Mouse (Mus musculus): Measurements from ENCODE around the gene Klhl18.
A peak's percentile ranks its signal among the peaks of the same experiment; 100 is the strongest.
"Not testable (repeated sequence)": the region's sequence is repeated elsewhere in the genome, so short reads cannot be mapped to it uniquely, and the experiment has no call there.

Gene Klhl18

GRCm38 (mm10) chr9:110413785-110414184 lies 62.7 kb downstream of the Klhl18 start:
- no peak for DNase-seq

DNA sequence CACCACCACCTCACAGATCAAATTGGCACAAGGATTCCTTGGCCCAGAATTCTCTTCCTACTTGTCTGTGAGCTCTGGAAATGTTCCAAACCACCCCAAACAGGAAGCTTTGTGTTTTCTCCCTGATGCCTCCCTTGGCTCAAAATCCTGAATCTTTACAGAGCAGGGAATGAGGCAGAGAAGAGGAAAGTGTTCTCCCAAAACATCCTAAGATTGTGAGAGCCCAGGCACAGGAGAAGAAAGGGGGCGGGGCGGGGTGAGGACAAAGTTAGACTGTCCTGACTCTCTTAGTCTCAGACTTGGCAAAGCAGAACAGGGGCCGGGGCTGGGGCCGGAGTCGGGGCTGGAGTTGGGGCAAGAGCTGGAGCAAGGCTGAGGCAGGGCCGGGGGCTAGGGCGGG lies 63.6 kb downstream of the Klhl18 start:
- DNase-seq = no peak

- peak; percentile 61 for DNase-seq
Measured at GRCm38 (mm10) chr9:110410908-110411887, 65.3 kb downstream of the Klhl18 start.

DNA sequence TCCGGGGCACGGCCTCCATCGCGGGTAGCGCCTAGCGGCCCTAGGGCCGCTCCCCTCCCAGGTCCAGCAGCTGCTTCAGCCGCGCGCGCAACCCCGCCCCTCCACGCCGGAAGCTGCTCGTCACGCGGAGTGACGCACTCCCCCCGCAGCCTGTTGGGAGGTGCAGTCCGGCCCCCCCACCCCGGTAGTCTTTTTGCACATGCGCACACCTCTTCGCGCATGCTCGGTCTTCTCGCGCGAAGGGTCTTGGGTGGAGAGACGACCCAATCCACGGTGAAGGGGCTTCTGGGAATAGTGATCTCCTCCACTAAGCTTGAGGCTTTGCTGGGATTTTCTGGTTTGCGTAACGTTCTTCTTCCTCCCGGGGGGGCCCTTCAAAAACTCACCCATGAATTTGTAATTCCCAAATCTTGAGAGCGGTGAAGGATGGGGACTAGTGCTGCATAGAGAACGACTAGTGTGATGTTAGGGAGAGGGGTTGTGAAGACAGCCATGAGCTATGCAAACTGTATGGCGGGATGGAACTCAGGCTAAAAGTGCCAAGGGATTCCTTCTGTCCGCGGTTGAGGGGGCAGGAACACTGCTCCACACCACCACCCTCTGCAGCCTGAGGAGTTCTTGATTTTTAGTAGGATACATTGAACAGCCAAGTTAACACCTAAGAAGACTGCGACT lies 68.3 kb downstream of the Klhl18 start, which contains the start of gene Ptpn23:
Ptpn23 (minus strand) TSS at position 115 of the 675 bp plus-strand sequence.
- DNase-seq = peak; percentile 95

DNA sequence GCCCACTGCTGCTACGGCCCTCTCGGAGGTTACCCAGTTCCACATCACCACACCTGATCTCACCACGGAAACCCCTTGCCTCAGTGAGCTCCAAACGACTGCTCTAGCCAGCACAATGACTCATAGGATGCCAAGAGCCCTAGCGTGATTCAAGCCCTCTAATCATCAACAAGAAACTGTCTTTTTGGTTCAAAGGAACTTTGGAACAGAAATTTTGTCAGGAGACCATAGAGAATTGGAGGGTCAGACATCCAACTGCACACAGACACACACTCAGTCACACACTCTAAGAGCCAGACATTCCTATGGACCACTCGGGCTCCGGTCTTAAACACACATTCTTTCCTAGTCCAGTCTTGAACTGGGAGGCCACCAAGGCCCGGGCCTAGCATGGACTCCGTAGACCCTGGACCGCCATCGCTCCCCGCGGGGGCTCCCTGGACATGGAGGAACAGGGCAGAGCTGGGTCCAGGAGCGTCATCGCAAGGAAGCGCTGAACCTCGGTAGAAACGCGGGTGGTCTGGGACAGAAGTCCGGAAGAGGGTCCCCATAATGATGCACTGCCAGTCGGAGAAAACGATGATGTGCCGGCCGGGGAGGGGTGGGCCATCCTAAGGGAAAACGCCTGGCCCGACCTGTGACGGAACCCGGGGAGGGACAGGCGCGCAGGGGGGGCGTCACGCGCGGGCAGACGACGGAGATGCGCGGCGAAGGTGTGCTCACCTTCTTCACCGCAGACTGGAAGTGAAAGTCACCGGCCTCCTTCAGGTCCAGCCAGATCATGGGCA lies 69.0 kb downstream of the Klhl18 start:
- no peak for DNase-seq

GRCm38 (mm10) chr9:110403240-110403639 lies 73.3 kb downstream of the Klhl18 start:
- DNase-seq = not testable (repeated sequence)

DNA sequence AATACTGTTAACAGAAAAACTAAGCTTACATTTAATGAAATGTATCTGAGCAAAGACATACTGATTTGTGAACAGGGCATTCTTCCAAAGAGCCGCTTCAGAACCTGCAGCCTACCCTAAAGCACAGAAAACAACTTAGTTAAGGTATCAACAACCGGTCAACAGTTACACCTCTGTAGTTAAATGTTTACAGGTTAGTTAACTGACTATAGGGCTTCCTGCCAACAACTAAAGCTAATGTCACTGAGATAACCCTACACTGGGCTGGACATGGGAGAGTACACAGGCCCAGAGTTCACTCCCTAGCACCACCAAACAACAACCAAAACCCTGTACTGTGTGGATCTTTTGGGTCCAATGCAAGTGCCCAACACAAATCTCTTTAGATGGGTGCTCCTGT lies 73.8 kb downstream of the Klhl18 start:
- DNase-seq = no peak

GRCm38 (mm10) chr9:110400650-110401049 lies 75.8 kb downstream of the Klhl18 start:
- DNase-seq = no peak

DNA sequence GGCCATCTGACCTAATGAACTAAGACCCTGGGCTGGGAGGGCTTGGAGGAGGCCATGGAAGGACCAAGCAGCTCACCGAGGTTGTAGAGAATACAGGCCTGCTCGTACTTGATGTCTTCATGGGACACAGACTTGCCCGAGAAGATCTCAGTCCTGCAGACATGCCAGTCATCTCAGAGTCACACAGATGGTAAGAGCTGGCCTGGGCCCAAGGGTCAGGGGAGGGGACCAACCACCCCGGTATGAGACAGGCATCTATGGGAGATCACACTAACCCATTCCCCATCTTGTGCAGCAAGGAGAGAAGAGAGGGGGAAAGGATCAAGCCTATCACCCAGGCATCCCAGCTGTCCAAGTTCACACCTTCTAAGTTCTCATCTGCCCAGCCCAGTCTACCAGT lies 83.2 kb downstream of the Klhl18 start:
- DNase-seq = no peak

GRCm38 (mm10) chr9:110390843-110391242 lies 85.7 kb downstream of the Klhl18 start:
- DNase-seq = no peak

- DNase-seq = no peak
Measured at GRCm38 (mm10) chr9:110388011-110388410, 88.5 kb downstream of the Klhl18 start.

GRCm38 (mm10) chr9:110384369-110384929 lies 92.0 kb downstream of the Klhl18 start:
- no peak for DNase-seq

- DNase-seq = no peak
Measured at GRCm38 (mm10) chr9:110381292-110381691, 95.2 kb downstream of the Klhl18 start.

DNA sequence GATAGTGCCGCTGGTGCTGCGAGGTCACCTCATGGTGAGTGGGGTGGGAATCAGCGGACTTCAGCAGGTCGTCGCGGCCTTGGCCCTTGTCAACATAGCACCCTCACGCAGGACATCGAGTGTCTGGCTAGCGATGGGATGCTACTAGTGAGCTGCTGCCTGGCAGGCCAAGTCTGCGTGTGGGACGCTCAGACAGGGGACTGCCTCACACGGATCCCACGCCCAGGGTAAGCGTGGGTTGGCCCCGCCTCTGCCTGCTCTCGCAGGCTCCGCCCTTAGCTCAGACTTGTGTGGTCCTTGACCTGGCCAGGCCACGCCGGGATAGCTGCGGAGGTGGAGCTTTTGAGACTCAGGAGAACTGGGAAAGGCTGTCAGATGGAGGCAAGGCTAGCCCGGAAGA lies 95.8 kb downstream of the Klhl18 start:
- no peak for DNase-seq

DNA sequence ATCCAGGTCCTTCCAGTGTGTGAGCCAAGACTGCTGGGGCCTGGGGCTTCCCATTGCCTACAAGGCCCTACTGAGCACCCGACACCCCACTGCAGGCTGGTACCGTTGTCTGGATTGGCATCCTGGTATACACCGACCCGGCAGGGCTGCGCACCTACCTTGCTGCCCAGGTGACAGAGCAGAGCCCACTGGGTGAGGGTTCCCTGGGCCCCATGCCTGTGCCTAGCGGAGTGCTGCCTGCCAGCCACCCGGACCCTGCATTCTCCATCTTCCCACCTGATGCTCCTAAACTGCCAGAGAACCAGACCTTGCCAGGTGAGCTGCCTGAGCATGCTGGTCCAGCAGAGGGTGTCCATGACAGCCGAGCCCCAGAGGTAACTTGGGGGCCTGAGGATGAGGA lies 97.1 kb downstream of the Klhl18 start:
- no peak for DNase-seq

DNA sequence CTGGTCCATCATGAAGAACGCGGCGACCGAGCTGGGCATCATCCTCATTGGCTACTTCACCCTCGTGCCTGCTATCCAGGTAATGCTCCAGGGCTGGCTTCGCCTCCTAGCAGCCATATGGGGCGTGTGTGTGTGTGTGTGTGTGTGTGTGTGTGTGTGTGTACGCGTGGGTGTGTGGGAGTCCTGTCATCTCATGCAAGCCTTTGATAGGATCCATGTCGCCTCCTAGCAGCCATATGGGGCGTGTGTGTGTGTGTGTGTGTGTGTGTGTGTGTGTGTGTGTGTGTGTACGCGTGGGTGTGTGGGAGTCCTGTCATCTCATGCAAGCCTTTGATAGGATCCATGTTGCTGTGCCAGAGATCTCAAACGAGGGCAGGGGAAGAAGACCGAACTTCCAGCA lies 98.8 kb downstream of the Klhl18 start:
- DNase-seq = not testable (repeated sequence)
